In the genomic region with DNA sequence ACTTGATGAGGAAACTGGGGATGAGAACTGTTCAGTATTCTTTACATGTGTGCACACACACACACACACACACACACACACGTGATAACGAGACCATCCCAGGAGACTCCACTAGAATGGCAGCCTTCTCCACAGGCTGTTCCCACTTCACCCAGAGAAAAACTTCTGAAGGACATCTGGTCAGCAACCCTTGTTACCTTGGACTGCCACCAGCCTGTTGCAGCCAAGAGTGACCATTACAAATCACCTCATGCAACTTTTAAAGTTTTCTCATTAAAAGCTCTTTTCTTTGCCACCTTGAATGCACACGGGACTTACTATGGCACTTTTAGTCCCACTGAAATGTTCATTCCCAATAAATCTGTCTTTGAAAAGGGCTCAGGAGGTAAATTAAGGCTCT, we compare ENCODE assay signal across 14 mouse cellular contexts. TPM values are rescaled to one million over a fixed set of nuclear protein-coding genes. Genes with fewer than 3 reads are reported as not detected.
DNase-seq lines count a peak whose midpoint lies in the region.
"Had no signal": no experiment of that assay in that cellular context is flagged by ENCODE, and none has a peak within 500 bp of the region (broad histone marks: within the 10 kb centered on the region; RNA-seq: fewer than 3 reads in every experiment).

No protein-coding gene starts in this region.

- DNase-seq in adrenal gland, adult (ENCODE audit: inconsistent age in 2 of 2, low spot score in 1 of 2), result peak; percentile 38 to 73
- DNase-seq in adrenal gland, adult 8-10 months, result no peak
- peak; percentile 28 for DNase-seq in kidney, adult 9 months
- DNase-seq in kidney, adult 11 months, result no peak
- peak; percentile 48 for DNase-seq in adrenal gland, postnatal 25 days
- peak; percentile 20 to 51 for DNase-seq in kidney, postnatal 36 days
- DNase-seq in thymus, postnatal 14 days, result no peak
- DNase-seq: B cell, adult 2 months; cerebellum, adult 2 months; cerebellum, postnatal 10 days; embryo, embryonic 11 days; gastrocnemius, adult 2 months; gastrocnemius, postnatal 25 days had no signal

RNA-seq across cellular contexts. Expression of a gene that starts 7.4 kb away (rescaled TPM):
- total RNA-seq in adrenal gland, adult 8-10 months (2022), result under 1 TPM; 0.06 to 0.35 (median 0.26) TPM
- 0.19 and 0.30 TPM in 2 replicates for total RNA-seq in adrenal gland, postnatal 25 days (2021)
- total RNA-seq: granulocyte monocyte progenitor cell, adult 5-6 weeks had no signal

RNA-seq across cellular contexts. Expression of a gene that starts 13.6 kb away (rescaled TPM):
- 1 to 10 TPM; 3.4 to 8.2 (median 4.1) TPM for total RNA-seq in adrenal gland, adult 8-10 months (2022)
- 2.9 and 8.1 TPM in 2 replicates for total RNA-seq in adrenal gland, postnatal 25 days (2021)
- total RNA-seq: granulocyte monocyte progenitor cell, adult 5-6 weeks had no signal

Comparison
In these comparisons a context has a peak if more than half of its experiments do, and no peak if none do; other contexts are left out.
1. DNase-seq: peak in adrenal gland, adult (2 of 2), kidney, adult 9 months (single experiment), adrenal gland, postnatal 25 days (single experiment) and kidney, postnatal 36 days (2 of 2); none in adrenal gland, adult 8-10 months (single experiment), kidney, adult 11 months (single experiment) and thymus, postnatal 14 days (single experiment).